12 mouse cellular contexts compared by ENCODE assay signal in the genomic region with DNA sequence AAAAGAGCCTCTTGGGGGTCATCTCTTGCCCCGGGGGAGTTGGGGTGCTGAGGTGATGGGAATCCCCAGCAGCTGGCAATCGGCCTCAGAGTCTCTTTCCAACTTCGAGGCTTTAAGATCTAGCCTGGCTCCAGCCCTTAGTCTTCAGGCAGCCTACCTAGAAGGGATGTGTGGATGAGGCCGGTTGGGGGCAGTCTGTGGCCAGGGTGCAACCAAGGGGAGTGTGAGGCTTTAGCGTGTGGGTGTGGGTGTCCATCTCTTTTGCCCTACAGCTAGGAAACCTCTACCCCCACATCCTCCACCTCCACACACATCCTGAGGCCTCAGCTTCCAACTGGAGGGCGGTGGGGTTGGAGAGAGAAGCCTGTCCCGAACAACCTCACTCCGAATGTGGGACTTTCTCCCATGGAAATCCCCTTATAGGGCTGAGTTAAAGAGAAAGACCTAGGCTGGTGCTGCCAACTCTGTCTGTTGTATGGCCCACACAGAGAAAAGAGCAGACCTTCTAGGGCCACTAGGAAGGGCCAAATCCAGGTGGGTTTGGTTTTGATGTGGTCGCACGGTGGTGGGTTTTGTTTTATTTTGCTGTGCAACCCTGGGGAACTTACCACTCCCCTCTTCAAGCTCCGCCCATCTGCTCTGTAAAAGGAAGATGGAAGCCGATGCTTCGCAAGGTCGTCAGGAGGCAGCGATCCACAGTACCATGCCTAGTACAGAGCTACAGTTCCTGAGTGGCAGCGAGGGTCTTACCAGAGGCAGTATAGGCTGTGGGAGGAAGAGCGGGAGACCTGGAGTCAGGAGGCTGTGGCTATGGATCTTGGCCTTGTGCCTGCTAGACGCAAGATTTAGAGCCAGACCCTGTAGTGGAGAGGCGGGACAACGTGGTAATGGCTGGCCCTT. TPM values are rescaled to one million over a fixed set of nuclear protein-coding genes. Genes with fewer than 3 reads are reported as not detected.
DNase-seq lines count a peak whose midpoint lies in the region; ATAC-seq and TF ChIP-seq lines count a peak whose summit lies in the region.
"Had no signal": no experiment of that assay in that cellular context is flagged by ENCODE, and none has a peak within 500 bp of the region (broad histone marks: within the 10 kb centered on the region; RNA-seq: fewer than 3 reads in every experiment).

No protein-coding gene starts in this region.

- peak; percentile 46 for TF ChIP-seq POLR2A in ES-Bruce4 (IDR thresholded peaks at IDR 0.05; ENCODE audit: insufficient read depth, low read length)

- ATAC-seq in hindbrain, embryonic 13.5 days (ENCODE audit: low FRiP score) = no peak
- ATAC-seq in limb, embryonic 11.5 days (ENCODE audit: insufficient number of reproducible peaks, low FRiP score, low TSS enrichment, low read depth) = 0 out of 2 replicates have a peak, but pooled peaks have one; percentile 40

- peak; percentile 43 for DNase-seq in hindbrain, embryonic 10.5 days (ENCODE audit: low spot score)
- peak; percentile 72 to 81 for DNase-seq in gastrocnemius, adult 8-10 months (ENCODE audit: low spot score in 2 of 2)
- no peak for DNase-seq in limb, embryonic 11.5 days (ENCODE audit: low spot score)
- DNase-seq in adrenal gland, adult 18-20 months (ENCODE audit: low spot score in 2 of 2) = no peak
- no peak for DNase-seq in right cerebral cortex, postnatal 4 days
- no peak for DNase-seq in adrenal gland, postnatal 4 days (ENCODE audit: low spot score in 2 of 2)
- DNase-seq: thymus, postnatal 4 days had no signal

- H3K27ac ChIP-seq in hindbrain, embryonic 10.5 days = peak overlapping the region; percentile 86
- no peak overlapping the region for H3K27ac ChIP-seq in hindbrain, embryonic 13.5 days
- peak overlapping the region; percentile 5 for H3K27ac ChIP-seq in ES-Bruce4 (ENCODE audit: insufficient read depth, low read length)
- H3K27ac ChIP-seq in limb, embryonic 11.5 days (replicated peaks; ENCODE audit: low read depth, low read length) = no peak overlapping the region; the same call in 1 of the 2 replicates

- H3K4me2 ChIP-seq in hindbrain, embryonic 13.5 days = no peak overlapping the region
- H3K4me2 ChIP-seq in limb, embryonic 11.5 days (ENCODE audit: low read depth, severe bottlenecking) = no peak overlapping the region; the same call in 1 of the 2 replicates

- WGBS in hindbrain, embryonic 10.5 days = 28% methylated on average over 20 of the region's 20 CpGs
- 33% methylated on average over 20 of the region's 20 CpGs for WGBS in hindbrain, embryonic 13.5 days
- 24% methylated on average over 20 of the region's 20 CpGs for WGBS in limb, embryonic 11.5 days

- no peak overlapping the region for H3K9ac ChIP-seq in hindbrain, embryonic 13.5 days
- peak overlapping the region; percentile 16 for H3K9ac ChIP-seq in ES-Bruce4 (ENCODE audit: low read depth, poor library complexity, severe bottlenecking)
- no peak overlapping the region for H3K9ac ChIP-seq in limb, embryonic 11.5 days (ENCODE audit: low read length)

- H3K4me3 ChIP-seq in hindbrain, embryonic 10.5 days = peak overlapping the region; percentile 34
- H3K4me3 ChIP-seq in hindbrain, embryonic 13.5 days = no peak overlapping the region
- H3K4me3 ChIP-seq in ES-Bruce4 (ENCODE audit: low read depth, low read length) = peak overlapping the region; percentile 67
- H3K4me3 ChIP-seq in limb, embryonic 11.5 days (ENCODE audit: low read depth, low read length) = no peak overlapping the region
- H3K4me3 ChIP-seq: megakaryocyte, embryonic 14.5 days had no signal

- H3K27me3 ChIP-seq in hindbrain, embryonic 10.5 days (ENCODE audit: insufficient read depth, poor library complexity, severe bottlenecking) = peaks cover 15% of the 10 kb centered on the region
- H3K27me3 ChIP-seq in hindbrain, embryonic 13.5 days = peaks cover 20% of the 10 kb centered on the region; the same call in 1 of the 2 replicates
- H3K27me3 ChIP-seq in ES-Bruce4 (ENCODE audit: control insufficient read depth, insufficient read depth, low read length, poor library complexity, severe bottlenecking) = no peaks in the 10 kb centered on the region
- H3K27me3 ChIP-seq in limb, embryonic 11.5 days (ENCODE audit: control insufficient read depth, insufficient read depth, low read length) = no peaks in the 10 kb centered on the region

- TF ChIP-seq CTCF in ES-Bruce4 (IDR thresholded peaks at IDR 0.05; ENCODE audit: low read depth, low read length) = peak; percentile 56

- TF ChIP-seq EP300 in ES-Bruce4 (IDR thresholded peaks at IDR 0.05; ENCODE audit: insufficient read depth, low read depth, low read length) = no peak

- peaks cover 44% of the 10 kb centered on the region for H3K4me1 ChIP-seq in hindbrain, embryonic 10.5 days (replicated peaks)
- H3K4me1 ChIP-seq in hindbrain, embryonic 13.5 days (replicated peaks) = peaks cover 17% of the 10 kb centered on the region
- H3K4me1 ChIP-seq in ES-Bruce4 (ENCODE audit: control insufficient read depth, insufficient read depth, low read length) = peaks cover 11% of the 10 kb centered on the region
- peaks cover 22% of the 10 kb centered on the region for H3K4me1 ChIP-seq in limb, embryonic 11.5 days (ENCODE audit: control insufficient read depth, insufficient read depth, low read length)

- H3K9me3 ChIP-seq in hindbrain, embryonic 10.5 days = no peaks in the 10 kb centered on the region
- no peaks in the 10 kb centered on the region for H3K9me3 ChIP-seq in hindbrain, embryonic 13.5 days
- H3K9me3 ChIP-seq in ES-Bruce4 (replicated peaks; ENCODE audit: control insufficient read depth, insufficient read depth, low read length, poor library complexity, severe bottlenecking) = no peaks in the 10 kb centered on the region
- no peaks in the 10 kb centered on the region for H3K9me3 ChIP-seq in limb, embryonic 11.5 days (ENCODE audit: control insufficient read depth, low read length)
- H3K9me3 ChIP-seq: G1E; megakaryocyte, embryonic 14.5 days had no signal

- no peaks in the 10 kb centered on the region for H3K36me3 ChIP-seq in hindbrain, embryonic 10.5 days
- no peaks in the 10 kb centered on the region for H3K36me3 ChIP-seq in hindbrain, embryonic 13.5 days
- H3K36me3 ChIP-seq in ES-Bruce4 (ENCODE audit: control insufficient read depth, insufficient read depth, low read length, poor library complexity, severe bottlenecking) = no peaks in the 10 kb centered on the region
- no peaks in the 10 kb centered on the region for H3K36me3 ChIP-seq in limb, embryonic 11.5 days (ENCODE audit: control insufficient read depth, insufficient read depth, low read length)
- H3K36me3 ChIP-seq: G1E had no signal

RNA-seq across cellular contexts. Expression of a gene that starts 14.8 kb away (rescaled TPM):
- 3.8 and 4.5 TPM in 2 replicates for polyA plus RNA-seq in hindbrain, embryonic 10.5 days (2016; fragmentation: Nextera tagmentation; extraction: Ambion mirVana)
- 1.8 and 2.9 TPM in 2 replicates for polyA plus RNA-seq in hindbrain, embryonic 13.5 days (2015; fragmentation: Nextera tagmentation; extraction: Ambion mirVana)
- polyA plus RNA-seq in ES-Bruce4 (2011; ENCODE audit: insufficient read depth, insufficient read length, low read depth, missing spikeins) = 18.2 and 23.3 TPM in 2 replicates
- total RNA-seq in gastrocnemius, adult 8-10 months (2022) = 1,000 to 10,000 TPM; 2,187 to 2,605 (median 2,481) TPM
- 5.0 and 5.3 TPM in 2 replicates for polyA plus RNA-seq in limb, embryonic 11.5 days (2014; fragmentation: Nextera tagmentation; extraction: Ambion mirVana)
- 10 to 100 TPM; 15.9 to 21.3 TPM for total RNA-seq in adrenal gland, adult 18-20 months (2021)
- 10 to 100 TPM; 40.5 to 78.8 TPM for total RNA-seq in adrenal gland, postnatal 4 days (2021)
- total RNA-seq: hematopoietic stem cell, adult 5-6 weeks had no signal

RNA-seq across cellular contexts. Expression of a gene that starts 27.5 kb away (rescaled TPM):
- 154 and 199 TPM in 2 replicates for polyA plus RNA-seq in hindbrain, embryonic 10.5 days (2016; fragmentation: Nextera tagmentation; extraction: Ambion mirVana)
- polyA plus RNA-seq in hindbrain, embryonic 13.5 days (2015; fragmentation: Nextera tagmentation; extraction: Ambion mirVana) = 161 and 170 TPM in 2 replicates
- polyA plus RNA-seq in ES-Bruce4 (2011; ENCODE audit: insufficient read depth, insufficient read length, low read depth, missing spikeins) = 104 and 105 TPM in 2 replicates
- total RNA-seq in gastrocnemius, adult 8-10 months (2022) = 10 to 100 TPM; 38.7 to 46.5 (median 44.1) TPM
- 112 TPM in 2 replicates for polyA plus RNA-seq in limb, embryonic 11.5 days (2014; fragmentation: Nextera tagmentation; extraction: Ambion mirVana)
- 10 to 100 TPM; 90.1 to 90.6 TPM for total RNA-seq in adrenal gland, adult 18-20 months (2021)
- total RNA-seq in adrenal gland, postnatal 4 days (2021) = 100 to 1,000 TPM; 106 to 113 TPM

RNA-seq across cellular contexts. Expression of a gene that starts 29.8 kb away (rescaled TPM):
- polyA plus RNA-seq in hindbrain, embryonic 10.5 days (2016; fragmentation: Nextera tagmentation; extraction: Ambion mirVana) = 19.0 and 20.2 TPM in 2 replicates
- polyA plus RNA-seq in hindbrain, embryonic 13.5 days (2015; fragmentation: Nextera tagmentation; extraction: Ambion mirVana) = 15.9 and 16.0 TPM in 2 replicates
- 18.0 and 19.8 TPM in 2 replicates for polyA plus RNA-seq in ES-Bruce4 (2011; ENCODE audit: insufficient read depth, insufficient read length, low read depth, missing spikeins)
- 100 to 1,000 TPM; 283 to 320 (median 317) TPM for total RNA-seq in gastrocnemius, adult 8-10 months (2022)
- polyA plus RNA-seq in limb, embryonic 11.5 days (2014; fragmentation: Nextera tagmentation; extraction: Ambion mirVana) = 32.9 and 33.6 TPM in 2 replicates
- 10 to 100 TPM in 1 of 2 experiments, 1 to 10 TPM in 1; 7.3 to 10.8 TPM for total RNA-seq in adrenal gland, adult 18-20 months (2021)
- 10 to 100 TPM; 32.4 to 33.7 TPM for total RNA-seq in adrenal gland, postnatal 4 days (2021)

Comparison
In these comparisons a context has a peak if more than half of its experiments do, and no peak if none do; other contexts are left out.
1. H3K27ac ChIP-seq: peak in hindbrain, embryonic 10.5 days (single experiment) and ES-Bruce4 (single experiment); none in hindbrain, embryonic 13.5 days (single experiment) and limb, embryonic 11.5 days (single experiment).
2. H3K4me3 ChIP-seq: peak in hindbrain, embryonic 10.5 days (single experiment) and ES-Bruce4 (single experiment); none in hindbrain, embryonic 13.5 days (single experiment) and limb, embryonic 11.5 days (single experiment).
3. DNase-seq: peak in hindbrain, embryonic 10.5 days (single experiment) and gastrocnemius, adult 8-10 months (2 of 2); none in limb, embryonic 11.5 days (single experiment), adrenal gland, adult 18-20 months (0 of 2), right cerebral cortex, postnatal 4 days (single experiment) and adrenal gland, postnatal 4 days (0 of 2).